Mouse (Mus musculus): ENCODE measurements around the gene Rtl5. TPM values are rescaled to one million over a fixed set of nuclear protein-coding genes. Genes with fewer than 3 reads are reported as not detected.
A peak's percentile ranks its signal among the peaks of the same experiment; 100 is the strongest.

Gene Rtl5
- total RNA-seq, 2 experiments from 2014 or later: 14.7 to 20.6 TPM

- intact Hi-C loops (cut with DNase I): no loop called here
- DNase-seq (ENCODE audit: low spot score in 2 of 2): no peak
Observed at GRCm38 (mm10) chrX:102019471-102020240, 51.4 kb downstream of the Rtl5 start.

- DNase-seq (ENCODE audit: low spot score in 2 of 2): peak in 1 of 2 experiments; percentile 22
- intact Hi-C loops (cut with DNase I): no loop called here
Observed at GRCm38 (mm10) chrX:102018890-102019289, 52.2 kb downstream of the Rtl5 start.

GRCm38 (mm10) chrX:102017213-102017923 lies 53.7 kb downstream of the Rtl5 start:
- no peak for DNase-seq (ENCODE audit: low spot score in 2 of 2)
- intact Hi-C loops (cut with DNase I): no loop called here

Other genes starting within 250 kb of the Rtl5 start
- 10 to 100 TPM; 28.7 to 43.0 TPM for gene Nhsl2, start 221.9 kb downstream of the Rtl5 start, total RNA-seq (2021)
- gene Pin4, start 48.1 kb upstream of the Rtl5 start, total RNA-seq (2021): 10 to 100 TPM; 23.1 to 32.8 TPM
- gene Ercc6l, start 85.8 kb upstream of the Rtl5 start, total RNA-seq (2021): under 1 TPM; 0.11 to 0.12 TPM
- 100 to 1,000 TPM; 404 to 405 TPM for gene Rps4x, start 118.1 kb upstream of the Rtl5 start, total RNA-seq (2021)
- 1 to 10 TPM; 2.8 to 4.1 TPM for gene Cited1, start 180.9 kb upstream of the Rtl5 start, total RNA-seq (2021)